Mouse (Mus musculus) midbrain, embryonic 11.5 days (tissue): Measurements from ENCODE around the gene Magi3. TPM values are rescaled to one million over a fixed set of nuclear protein-coding genes. Genes with fewer than 3 reads are reported as not detected.
A peak's percentile ranks its signal among the peaks of the same experiment; 100 is the strongest.

Experiments
- ATAC-seq: fragments of 200-750 bp; cut with Nextera tagmentation; 2 replicates; pipeline ENCODE4 v1.8.0; 2017; ENCODE audit warnings: moderate TSS enrichment, moderate library complexity; ENCODE audit not compliant: low FRiP score
- DNase-seq: peaks from one replicate; pipeline ENCODE4 v3.0.0; 2015; ENCODE audit warnings: low spot score; ENCODE audit errors: missing footprints
- H3K27ac ChIP-seq: fragments of 300-500 bp; sonication (generic); 2 replicates; pipeline ENCODE4 v1.5.1; 2014; ENCODE audit warnings: low read depth, low read length
- H3K27me3 ChIP-seq: fragments of 300-500 bp; sonication (generic); 2 replicates; pipeline ENCODE4 v1.6.1; 2014; ENCODE audit warnings: mild to moderate bottlenecking, low read length, moderate library complexity, mixed read lengths; ENCODE audit not compliant: control insufficient read depth, insufficient read depth
- H3K36me3 ChIP-seq: fragments of 300-500 bp; sonication (generic); 2 replicates; pipeline ENCODE4 v1.6.1; 2014; ENCODE audit warnings: mild to moderate bottlenecking, low read length, moderate library complexity, mixed read lengths; ENCODE audit not compliant: control insufficient read depth, insufficient read depth
- H3K4me1 ChIP-seq: fragments of 300-500 bp; sonication (generic); 2 replicates; pipeline ENCODE4 v1.6.1; 2014; ENCODE audit warnings: low read length; ENCODE audit not compliant: control insufficient read depth, insufficient read depth
- H3K4me2 ChIP-seq: fragments of 300-500 bp; sonication (generic); 2 replicates; pipeline ENCODE4 v1.6.1; 2014; ENCODE audit warnings: mild to moderate bottlenecking, moderate library complexity
- H3K4me3 ChIP-seq: fragments of 300-500 bp; sonication (generic); 2 replicates; pipeline ENCODE4 v1.5.1; 2014; ENCODE audit warnings: low read depth, low read length
- H3K9ac ChIP-seq: fragments of 300-500 bp; sonication (generic); 2 replicates; pipeline ENCODE4 v1.6.1; 2014; ENCODE audit warnings: low read length
- H3K9me3 ChIP-seq: fragments of 300-500 bp; sonication (generic); 2 replicates; pipeline ENCODE4 v1.6.1; 2016; ENCODE audit warnings: low read length; ENCODE audit not compliant: control insufficient read depth
- WGBS: fragments of 180-500 bp; shearing (Covaris S2); extraction: QIAGEN DNeasy Blood & Tissue Kit; methylation state at CpG from one replicate; pipeline ENCODE4 v1.1.7; 2014; 5-methylcytosine and 5-hydroxymethylcytosine counted together
- polyA plus RNA-seq: library from polyadenylated mRNA; unstranded; fragments of >200 nt; fragmentation: Nextera tagmentation; extraction: Ambion mirVana; gene quantifications from 2 replicates; pipeline ENCODE4 v1.2.1, GENCODE M21; 2014

Gene Magi3
- polyA plus RNA-seq, 1 experiment from 2014 or later = 4.2 TPM

DNA sequence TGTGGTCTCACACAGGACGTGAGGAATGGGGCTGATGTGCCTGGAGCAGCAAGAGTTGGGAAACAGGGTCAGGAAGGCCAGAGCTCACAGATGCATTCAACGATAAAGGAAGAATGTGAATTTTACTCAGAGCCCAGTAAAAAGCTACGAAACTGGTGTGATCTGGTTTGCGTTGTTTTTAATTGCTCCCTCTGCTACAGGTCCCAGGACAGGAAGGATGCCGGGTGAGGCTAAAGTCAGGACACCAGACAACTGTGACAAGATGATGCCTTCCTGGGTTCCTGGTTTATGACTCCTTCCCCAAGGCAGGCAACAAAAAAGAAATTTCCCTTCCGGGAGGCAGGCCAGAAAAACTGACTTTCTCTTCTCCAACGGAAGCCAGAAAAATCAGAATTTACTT is 6.6 kb upstream of the Magi3 start:
- Histone ChIP-seq H3K27ac (no peak overlapping the region), H3K9ac (no peak overlapping the region), H3K4me3 (no peak overlapping the region), H3K4me2 (no peak overlapping the region), H3K36me3 (no peaks in the 10 kb centered on the region), H3K4me1 (no peaks in the 10 kb centered on the region), H3K27me3 (no peaks in the 10 kb centered on the region), H3K9me3 (no peaks in the 10 kb centered on the region)
- WGBS = 75% methylated on average over 7 of the region's 7 CpGs
- DNase-seq (no peak), ATAC-seq (no peak)

DNA sequence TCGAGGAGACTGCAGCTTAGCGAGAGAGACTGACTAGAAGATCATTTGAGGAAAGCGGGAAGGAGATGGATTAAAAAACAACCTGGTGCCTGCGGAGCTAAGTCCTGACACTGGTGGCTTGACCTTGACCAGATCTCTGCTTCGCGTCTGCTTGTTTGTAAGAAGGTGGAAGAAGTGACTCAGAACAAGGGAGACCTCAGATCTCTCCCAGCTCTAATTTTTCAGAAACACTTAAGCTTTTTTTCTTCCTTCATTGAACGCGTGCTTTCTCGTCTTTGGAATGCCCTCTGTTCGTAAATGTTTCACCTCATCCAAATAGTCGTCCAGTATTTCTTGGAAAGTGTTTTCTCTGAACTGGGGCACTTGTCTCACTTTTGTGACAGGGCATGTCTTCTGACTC is 982 bp upstream of the Magi3 start:
- no peak for ATAC-seq
- 11% methylated on average over 11 of the region's 11 CpGs for WGBS
- H3K4me2 ChIP-seq = peak overlapping the region; percentile 50
- H3K4me1 ChIP-seq = peaks cover 11% of the 10 kb centered on the region; the same call in 1 of the 2 replicates
- no peaks in the 10 kb centered on the region for H3K9me3 ChIP-seq
- H3K4me3 ChIP-seq = peak overlapping the region; percentile 81
- no peaks in the 10 kb centered on the region for H3K27me3 ChIP-seq
- no peaks in the 10 kb centered on the region for H3K36me3 ChIP-seq
- peak overlapping the region; percentile 13; the same call in 1 of the 2 replicates for H3K9ac ChIP-seq
- peak overlapping the region; percentile 58; the same call in 1 of the 2 replicates for H3K27ac ChIP-seq
- no peak for DNase-seq

- WGBS = under 1% methylated on average over 92 of the region's 107 CpGs
Measured at GRCm38 (mm10) chr3:104219531-104220294, 461 bp downstream of the Magi3 start.

GRCm38 (mm10) chr3:104218926-104219325 is 1.2 kb downstream of the Magi3 start:
- Histone ChIP-seq H3K9ac (peak overlapping the region; percentile 81), H3K9me3 (no peaks in the 10 kb centered on the region), H3K36me3 (no peaks in the 10 kb centered on the region), H3K4me1 (peaks cover 11% of the 10 kb centered on the region; the same call in 1 of the 2 replicates), H3K4me2 (peak overlapping the region; percentile 82), H3K4me3 (peak overlapping the region; percentile 81), H3K27ac (no peak overlapping the region), H3K27me3 (no peaks in the 10 kb centered on the region)
- WGBS = 2% methylated on average over 15 of the region's 15 CpGs
- peak; percentile 92 for DNase-seq
- ATAC-seq = no peak

More at GRCm38 (mm10) chr3:104219531-104220294, 461 bp downstream of the Magi3 start:
- H3K4me2 ChIP-seq = peak overlapping the region; percentile 82
- H3K36me3 ChIP-seq = no peaks in the 10 kb centered on the region
- peak; percentile 68 for ATAC-seq
- peak overlapping the region; percentile 81 for H3K9ac ChIP-seq
- peaks cover 11% of the 10 kb centered on the region; the same call in 1 of the 2 replicates for H3K4me1 ChIP-seq
- peak overlapping the region; percentile 81 for H3K4me3 ChIP-seq
- H3K27ac ChIP-seq = peak overlapping the region; percentile 90
- H3K27me3 ChIP-seq = no peaks in the 10 kb centered on the region
- DNase-seq = peak; percentile 93
- no peaks in the 10 kb centered on the region for H3K9me3 ChIP-seq

DNA sequence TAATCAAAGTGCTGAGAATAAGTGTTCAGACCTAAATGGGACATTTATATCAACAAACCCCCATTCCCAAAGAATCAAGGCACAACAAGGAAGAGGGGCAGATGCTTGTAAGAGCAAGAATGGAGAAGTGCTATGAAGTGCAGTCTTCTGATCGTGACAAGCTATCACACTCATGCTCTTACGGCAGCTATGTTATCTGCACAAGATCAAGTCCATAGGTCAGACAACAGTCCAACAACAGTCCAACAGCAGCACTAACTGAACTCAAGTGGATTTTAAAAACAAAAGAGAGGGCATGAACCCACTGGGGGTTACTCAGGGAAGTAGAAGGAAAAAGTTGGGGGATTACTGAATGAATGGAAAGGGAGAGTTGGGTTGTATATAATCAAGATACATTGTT is 30.4 kb downstream of the Magi3 start:
- no peak overlapping the region for H3K27ac ChIP-seq
- no peaks in the 10 kb centered on the region for H3K4me1 ChIP-seq
- DNase-seq = peak; percentile 33
- ATAC-seq = no peak
- 96% methylated on average over 2 of the region's 2 CpGs for WGBS
- no peak overlapping the region for H3K4me2 ChIP-seq
- H3K4me3 ChIP-seq = no peak overlapping the region
- H3K9me3 ChIP-seq = no peaks in the 10 kb centered on the region
- H3K36me3 ChIP-seq = no peaks in the 10 kb centered on the region
- no peak overlapping the region for H3K9ac ChIP-seq
- no peaks in the 10 kb centered on the region for H3K27me3 ChIP-seq

DNA sequence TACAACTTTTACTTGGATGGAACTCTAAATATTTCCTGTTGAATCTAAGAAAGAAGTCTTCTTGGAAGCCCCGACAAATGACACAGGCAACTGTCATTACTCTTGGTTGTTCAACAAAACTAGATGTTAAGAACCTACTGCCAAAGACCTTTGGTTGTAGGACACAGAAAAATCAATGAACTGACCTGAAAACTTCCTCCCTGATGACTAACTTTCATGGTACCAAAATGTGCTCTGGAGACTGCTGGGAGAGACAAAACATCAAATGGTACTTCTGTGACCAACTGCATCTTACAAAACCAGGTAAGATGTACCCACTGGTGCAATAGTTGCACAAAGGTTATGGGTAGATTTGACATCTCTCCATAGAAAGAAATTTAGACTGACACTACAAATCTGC is 30.9 kb downstream of the Magi3 start:
- no peaks in the 10 kb centered on the region for H3K4me1 ChIP-seq
- H3K9ac ChIP-seq = no peak overlapping the region
- H3K4me3 ChIP-seq = no peak overlapping the region
- DNase-seq (no peak), ATAC-seq (no peak)
- no peaks in the 10 kb centered on the region for H3K27me3 ChIP-seq
- no peak overlapping the region for H3K4me2 ChIP-seq
- H3K9me3 ChIP-seq = no peaks in the 10 kb centered on the region
- H3K27ac ChIP-seq = no peak overlapping the region
- WGBS = 93% methylated on average over 1 of the region's 1 CpGs
- H3K36me3 ChIP-seq = no peaks in the 10 kb centered on the region

DNA sequence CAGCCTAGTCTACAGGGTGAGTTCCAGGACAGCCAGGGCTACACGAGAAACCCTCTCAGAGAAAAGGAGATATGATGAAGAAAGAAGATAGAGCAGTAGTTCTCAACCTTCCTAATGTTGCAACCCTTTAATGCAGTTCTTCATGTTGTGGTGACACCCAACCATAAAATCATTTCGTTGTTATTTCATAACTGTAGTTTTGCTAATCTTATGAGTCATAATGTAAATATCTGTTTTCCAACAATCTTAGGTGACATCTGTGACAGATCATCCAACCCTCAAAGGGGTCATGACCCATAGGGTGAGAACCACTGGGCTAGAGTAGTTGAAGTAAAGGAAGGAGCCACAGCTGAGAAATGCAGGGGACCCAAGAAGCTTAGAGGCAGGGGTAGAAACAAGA is 35.9 kb downstream of the Magi3 start:
- H3K9ac ChIP-seq = no peak overlapping the region
- no peaks in the 10 kb centered on the region for H3K36me3 ChIP-seq
- no peaks in the 10 kb centered on the region for H3K9me3 ChIP-seq
- H3K4me1 ChIP-seq = no peaks in the 10 kb centered on the region
- no peaks in the 10 kb centered on the region for H3K27me3 ChIP-seq
- no peak overlapping the region for H3K27ac ChIP-seq
- 92% methylated on average over 2 of the region's 2 CpGs for WGBS
- H3K4me2 ChIP-seq = no peak overlapping the region
- ATAC-seq (no peak), DNase-seq (no peak)
- no peak overlapping the region for H3K4me3 ChIP-seq

- ATAC-seq (no peak), DNase-seq (peak; percentile 19)
- WGBS = 85% methylated on average over 2 of the region's 2 CpGs
- Histone ChIP-seq H3K4me2 (no peak overlapping the region), H3K4me1 (no peaks in the 10 kb centered on the region), H3K36me3 (no peaks in the 10 kb centered on the region), H3K9ac (no peak overlapping the region), H3K27ac (no peak overlapping the region), H3K27me3 (no peaks in the 10 kb centered on the region), H3K4me3 (no peak overlapping the region), H3K9me3 (no peaks in the 10 kb centered on the region)
Measured at GRCm38 (mm10) chr3:104183656-104184055, 36.5 kb downstream of the Magi3 start.

DNA sequence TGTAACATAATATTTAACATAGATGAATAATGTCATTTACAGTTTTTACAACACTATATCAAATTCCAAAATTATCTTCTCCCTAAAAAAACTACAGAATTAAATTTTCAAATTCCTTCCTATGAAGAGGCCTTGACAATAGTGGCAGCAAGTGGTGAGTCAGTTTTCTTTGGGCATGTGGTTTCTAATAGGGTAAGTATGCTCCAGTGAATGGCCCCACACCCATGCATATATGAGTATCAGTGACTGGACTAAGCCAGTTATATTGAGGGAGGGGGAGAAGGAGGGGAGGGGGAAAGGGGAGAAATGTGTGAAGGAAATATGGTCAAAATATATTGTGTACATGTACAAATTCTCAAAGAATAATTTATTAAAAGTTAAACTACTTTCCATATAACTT is 37.5 kb downstream of the Magi3 start:
- H3K4me2 ChIP-seq = no peak overlapping the region

More for the DNA sequence above, 37.5 kb downstream of the Magi3 start:
- Histone ChIP-seq H3K36me3 (no peaks in the 10 kb centered on the region), H3K9me3 (no peaks in the 10 kb centered on the region), H3K27me3 (no peaks in the 10 kb centered on the region), H3K9ac (no peak overlapping the region), H3K4me3 (no peak overlapping the region), H3K4me1 (no peaks in the 10 kb centered on the region), H3K27ac (no peak overlapping the region)
- DNase-seq (no peak), ATAC-seq (no peak)
